Mouse (Mus musculus) liver, embryonic 11.5 days (tissue): ENCODE results near the gene Phactr3. TPM values are rescaled to one million over a fixed set of nuclear protein-coding genes. Genes with fewer than 3 reads are reported as not detected.

Experiments
- ATAC-seq: fragments of 200-750 bp; cut with Nextera tagmentation; replicated peaks from 2 replicates; pipeline ENCODE4 v1.8.0; 2017; ENCODE audit warnings: moderate number of reproducible peaks, mild to moderate bottlenecking, moderate TSS enrichment, moderate library complexity; ENCODE audit not compliant: low FRiP score
- DNase-seq: peaks from one replicate; pipeline ENCODE4 v3.0.0-alpha.2; 2017; ENCODE audit warnings: low spot score
- H3K27ac ChIP-seq: fragments of 300-500 bp; sonication (generic); 2 replicates; pipeline ENCODE4 v1.5.1; 2014; ENCODE audit warnings: mild to moderate bottlenecking, low read depth, low read length, control low read depth
- H3K27me3 ChIP-seq: fragments of 300-500 bp; sonication (generic); replicated peaks from 2 replicates; pipeline ENCODE4 v1.6.1; 2014; ENCODE audit warnings: low read length, mixed read lengths; ENCODE audit not compliant: control insufficient read depth, insufficient read depth
- H3K36me3 ChIP-seq: fragments of 300-500 bp; sonication (generic); 2 replicates; pipeline ENCODE4 v1.6.1; 2014; ENCODE audit warnings: mild to moderate bottlenecking, low read length, moderate library complexity, mixed read lengths; ENCODE audit not compliant: control insufficient read depth, insufficient read depth
- H3K4me1 ChIP-seq: fragments of 300-500 bp; sonication (generic); replicated peaks from 2 replicates; pipeline ENCODE4 v1.6.1; 2014; ENCODE audit warnings: low read length, mixed read lengths; ENCODE audit not compliant: control insufficient read depth, insufficient read depth
- H3K4me2 ChIP-seq: fragments of 300-500 bp; sonication (generic); 2 replicates; pipeline ENCODE4 v1.6.1; 2014; ENCODE audit warnings: mild to moderate bottlenecking, control low read depth, moderate library complexity
- H3K4me3 ChIP-seq: fragments of 300-500 bp; sonication (generic); 2 replicates; pipeline ENCODE4 v1.5.1; 2014; ENCODE audit warnings: low read depth, low read length, control low read depth
- H3K9ac ChIP-seq: fragments of 300-500 bp; sonication (generic); 2 replicates; pipeline ENCODE4 v1.6.1; 2014; ENCODE audit warnings: low read depth, low read length, control low read depth
- H3K9me3 ChIP-seq: fragments of 300-500 bp; sonication (generic); 2 replicates; pipeline ENCODE4 v1.6.1; 2016; ENCODE audit warnings: low read length, inconsistent platforms, mixed read lengths; ENCODE audit not compliant: control insufficient read depth
- WGBS: fragments of 180-500 bp; shearing (Covaris S2); extraction: QIAGEN DNeasy Blood & Tissue Kit; methylation state at CpG from one replicate; pipeline ENCODE4 v1.1.7; 2014; 5-methylcytosine and 5-hydroxymethylcytosine counted together
- polyA plus RNA-seq: library from polyadenylated mRNA; unstranded; fragments of >200 nt; fragmentation: Nextera tagmentation; extraction: Ambion mirVana; gene quantifications from 2 replicates; pipeline ENCODE4 v1.2.1, GENCODE M21; 2014

Gene Phactr3
- polyA plus RNA-seq, 1 experiment from 2014 or later: 0.90 TPM

GRCm38 (mm10) chr2:178304188-178304529 lies 185.4 kb downstream of the Phactr3 start:
- no peak overlapping the region for H3K4me2 ChIP-seq
- H3K9ac ChIP-seq: no peak overlapping the region
- WGBS: 63% methylated on average over 1 of the region's 1 CpGs
- DNase-seq (no peak), ATAC-seq (no peak)
- H3K9me3 ChIP-seq: no peaks in the 10 kb centered on the region
- no peak overlapping the region for H3K27ac ChIP-seq
- H3K27me3 ChIP-seq: no peaks in the 10 kb centered on the region
- no peaks in the 10 kb centered on the region for H3K36me3 ChIP-seq
- H3K4me1 ChIP-seq: no peaks in the 10 kb centered on the region
- no peak overlapping the region for H3K4me3 ChIP-seq

GRCm38 (mm10) chr2:178304669-178305068 lies 185.9 kb downstream of the Phactr3 start:
- Histone ChIP-seq H3K9ac (no peak overlapping the region), H3K4me2 (no peak overlapping the region), H3K36me3 (no peaks in the 10 kb centered on the region), H3K27ac (no peak overlapping the region), H3K4me3 (no peak overlapping the region), H3K4me1 (no peaks in the 10 kb centered on the region), H3K9me3 (no peaks in the 10 kb centered on the region), H3K27me3 (no peaks in the 10 kb centered on the region)
- WGBS: 66% methylated on average over 6 of the region's 6 CpGs
- no peak for ATAC-seq
- DNase-seq: no peak

- no peak overlapping the region for H3K9ac ChIP-seq
- 75% methylated on average over 7 of the region's 7 CpGs for WGBS
These were observed 194.8 kb downstream of the Phactr3 start for GRCm38 (mm10) chr2:178313539-178313938.

GRCm38 (mm10) chr2:178316281-178316680 lies 197.5 kb downstream of the Phactr3 start:
- no peak overlapping the region for H3K4me3 ChIP-seq
- H3K9me3 ChIP-seq: no peaks in the 10 kb centered on the region
- H3K27me3 ChIP-seq: no peaks in the 10 kb centered on the region
- H3K27ac ChIP-seq: no peak overlapping the region
- 60% methylated on average over 1 of the region's 1 CpGs for WGBS
- H3K4me1 ChIP-seq: no peaks in the 10 kb centered on the region
- DNase-seq (no peak), ATAC-seq (no peak)
- no peaks in the 10 kb centered on the region for H3K36me3 ChIP-seq
- H3K4me2 ChIP-seq: no peak overlapping the region
- H3K9ac ChIP-seq: no peak overlapping the region

More at GRCm38 (mm10) chr2:178313539-178313938, 194.8 kb downstream of the Phactr3 start:
- H3K36me3 ChIP-seq: no peaks in the 10 kb centered on the region
- H3K27ac ChIP-seq: no peak overlapping the region
- H3K9me3 ChIP-seq: no peaks in the 10 kb centered on the region
- H3K27me3 ChIP-seq: no peaks in the 10 kb centered on the region
- H3K4me3 ChIP-seq: no peak overlapping the region
- no peaks in the 10 kb centered on the region for H3K4me1 ChIP-seq
- ATAC-seq (no peak), DNase-seq (no peak)
- H3K4me2 ChIP-seq: no peak overlapping the region

GRCm38 (mm10) chr2:178319766-178320165 lies 201.0 kb downstream of the Phactr3 start:
- 76% methylated on average over 7 of the region's 7 CpGs for WGBS
- H3K4me2 ChIP-seq: no peak overlapping the region
- no peak overlapping the region for H3K9ac ChIP-seq
- no peak overlapping the region for H3K27ac ChIP-seq
- H3K36me3 ChIP-seq: no peaks in the 10 kb centered on the region
- H3K27me3 ChIP-seq: no peaks in the 10 kb centered on the region
- no peak overlapping the region for H3K4me3 ChIP-seq
- no peaks in the 10 kb centered on the region for H3K4me1 ChIP-seq
- DNase-seq: no peak
- H3K9me3 ChIP-seq: no peaks in the 10 kb centered on the region
- no peak for ATAC-seq

- Histone ChIP-seq H3K4me2 (no peak overlapping the region), H3K27ac (no peak overlapping the region), H3K4me3 (no peak overlapping the region), H3K9me3 (no peaks in the 10 kb centered on the region), H3K27me3 (no peaks in the 10 kb centered on the region), H3K9ac (no peak overlapping the region), H3K36me3 (no peaks in the 10 kb centered on the region), H3K4me1 (no peaks in the 10 kb centered on the region)
- no peak for ATAC-seq
- DNase-seq: no peak
- WGBS: 74% methylated on average over 10 of the region's 10 CpGs
These were observed 202.5 kb downstream of the Phactr3 start for GRCm38 (mm10) chr2:178321271-178321670.

GRCm38 (mm10) chr2:178324410-178324809 lies 205.6 kb downstream of the Phactr3 start:
- Histone ChIP-seq H3K36me3 (no peaks in the 10 kb centered on the region), H3K4me3 (no peak overlapping the region), H3K4me1 (no peaks in the 10 kb centered on the region), H3K27ac (no peak overlapping the region), H3K4me2 (no peak overlapping the region), H3K9ac (no peak overlapping the region), H3K27me3 (no peaks in the 10 kb centered on the region), H3K9me3 (no peaks in the 10 kb centered on the region)
- DNase-seq (no peak), ATAC-seq (no peak)
- WGBS: 85% methylated on average over 3 of the region's 3 CpGs

- no peak overlapping the region for H3K27ac ChIP-seq
- H3K4me1 ChIP-seq: no peaks in the 10 kb centered on the region
- H3K9me3 ChIP-seq: no peaks in the 10 kb centered on the region
- H3K9ac ChIP-seq: no peak overlapping the region
- DNase-seq: no peak
- WGBS: 70% methylated on average over 4 of the region's 4 CpGs
- no peak overlapping the region for H3K4me2 ChIP-seq
- no peak overlapping the region for H3K4me3 ChIP-seq
- no peak for ATAC-seq
- H3K27me3 ChIP-seq: no peaks in the 10 kb centered on the region
- H3K36me3 ChIP-seq: no peaks in the 10 kb centered on the region
These were observed 206.0 kb downstream of the Phactr3 start for GRCm38 (mm10) chr2:178324818-178325217.

- Histone ChIP-seq H3K27ac (no peak overlapping the region), H3K4me3 (no peak overlapping the region), H3K36me3 (no peaks in the 10 kb centered on the region), H3K9ac (no peak overlapping the region), H3K9me3 (no peaks in the 10 kb centered on the region), H3K27me3 (no peaks in the 10 kb centered on the region), H3K4me2 (no peak overlapping the region), H3K4me1 (no peaks in the 10 kb centered on the region)
- WGBS: 84% methylated on average over 10 of the region's 10 CpGs
- DNase-seq (no peak), ATAC-seq (no peak)
These were observed 207.3 kb downstream of the Phactr3 start for GRCm38 (mm10) chr2:178326067-178326466.
